Mouse (Mus musculus) ES-E14 (cell line): ENCODE data around the gene Shld2. TPM values are rescaled to one million over a fixed set of nuclear protein-coding genes. Genes with fewer than 3 reads are reported as not detected.
A peak's percentile ranks its signal among the peaks of the same experiment; 100 is the strongest.

Source experiments
- DNase-seq: peaks from one replicate; pipeline ENCODE4 v3.0.0-alpha.2; 2013; ENCODE audit warnings: low read depth, low spot score
- H3K27ac ChIP-seq: 2 replicates; pipeline ENCODE4 v1.5.1; 2012; ENCODE audit warnings: low read depth, mild to moderate bottlenecking, low read length, moderate library complexity, mixed read lengths; ENCODE audit not compliant: poor library complexity, insufficient read depth, severe bottlenecking
- H3K36me3 ChIP-seq: 2 replicates; pipeline ENCODE4 v1.6.1; 2012; ENCODE audit warnings: mild to moderate bottlenecking, low read length, moderate library complexity, mixed read lengths; ENCODE audit not compliant: control insufficient read depth, poor library complexity, insufficient read depth, severe bottlenecking
- H3K4me1 ChIP-seq, 2 experiments: fragments of 150-350 bp in 1 of 2; sonication (generic) in 1 of 2; 2 replicates each; pipeline ENCODE4 v1.6.1; 2012; ENCODE audit warnings: low read length in 2 of 2, mild to moderate bottlenecking in 1 of 2, mixed read lengths in 1 of 2; ENCODE audit not compliant: control insufficient read depth in 2 of 2, insufficient read depth in 2 of 2, poor library complexity in 1 of 2
- H3K4me3 ChIP-seq, 2 experiments: fragments of 150-350 bp in 1 of 2; sonication (generic) in 1 of 2; 2 replicates each; pipeline ENCODE4 v1.5.1; 2012; ENCODE audit warnings: low read length in 2 of 2, low read depth in 1 of 2, mild to moderate bottlenecking in 1 of 2, mixed read lengths in 1 of 2; ENCODE audit not compliant: insufficient read depth in 1 of 2, poor library complexity in 1 of 2, severe bottlenecking in 1 of 2
- H3K9ac ChIP-seq: 2 replicates; pipeline ENCODE4 v1.6.1; 2012; ENCODE audit warnings: low read depth, mild to moderate bottlenecking, low read length, mixed read lengths; ENCODE audit not compliant: poor library complexity, insufficient read depth, severe bottlenecking
- H3K9me3 ChIP-seq: fragments of 150-350 bp; sonication (generic); 2 replicates; pipeline ENCODE4 v1.6.1; 2012; ENCODE audit warnings: low read depth, mild to moderate bottlenecking, low read length; ENCODE audit not compliant: control insufficient read depth, insufficient read depth
- CHD2 ChIP-seq: IDR thresholded peaks from 2 replicates; pipeline ENCODE4 v1.6.1; 2014; ENCODE audit warnings: mild to moderate bottlenecking, low read depth, low read length, inconsistent platforms
- HCFC1 ChIP-seq: IDR thresholded peaks from 2 replicates; pipeline ENCODE4 v1.6.1; 2012; ENCODE audit warnings: low read length, inconsistent platforms, borderline replicate concordance; ENCODE audit not compliant: insufficient read depth
- MAFK ChIP-seq: IDR thresholded peaks from 2 replicates; pipeline ENCODE4 v1.6.1; 2014; ENCODE audit warnings: mild to moderate bottlenecking, low read depth, low read length, inconsistent platforms; ENCODE audit not compliant: insufficient read depth
- ZC3H11A ChIP-seq: IDR thresholded peaks from 2 replicates; pipeline ENCODE4 v1.6.1; 2012; ENCODE audit warnings: low read depth, mild to moderate bottlenecking, inconsistent platforms, low read length, borderline replicate concordance
- ZNF384 ChIP-seq: IDR thresholded peaks from 2 replicates; pipeline ENCODE4 v1.6.1; 2012; ENCODE audit warnings: low read depth, low read length, inconsistent platforms
- in situ Hi-C, 2 experiments: fragments of 600-800 bp; cut with MboI; formaldehyde crosslinking; loops; one replicate each; pipeline ENCODE4 v1.15.1; 2025; ENCODE audit warnings: low sequenced_read_pairs in 2 of 2, inconsistent platforms in 1 of 2; ENCODE audit not compliant: unreplicated experiment in 2 of 2
- total RNA-seq: library from RNA; depleted of rRNA; stranded (reverse); fragments of 300-350 nt; gene quantifications from 2 replicates; pipeline ENCODE4 v1.2.3, GENCODE M21; 2012

The Shld2 gene
- total RNA-seq, 1 experiment = 10.8 TPM

GRCm38 (mm10) chr14:34297038-34297437 lies 13.3 kb downstream of the Shld2 start:
- no peak for DNase-seq
- Histone ChIP-seq H3K9ac (no peak overlapping the region), H3K4me3 (no peak overlapping the region), H3K9me3 (no peaks in the 10 kb centered on the region), H3K27ac (peak overlapping the region; percentile 66; the same call in 1 of the 2 replicates), H3K36me3 (peaks cover 2% of the 10 kb centered on the region; the same call in 1 of the 2 replicates), H3K4me1 (peaks cover 3 to 10% of the 10 kb centered on the region in 2 experiments)
- in situ Hi-C loops = no loop called here
- TF ChIP-seq ZNF384 (peak; percentile 63), MAFK (no peak)

- peak overlapping the region; percentile 66; the same call in 1 of the 2 replicates for H3K27ac ChIP-seq
- H3K9ac ChIP-seq = no peak overlapping the region
- TF ChIP-seq CHD2 = no peak
- TF ChIP-seq HCFC1 = no peak
- TF ChIP-seq ZC3H11A = no peak
- no peak for TF ChIP-seq ZNF384
- no peak for TF ChIP-seq MAFK
- H3K4me1 ChIP-seq = peaks cover 3 to 10% of the 10 kb centered on the region in 2 experiments
- in situ Hi-C loops = no loop called here
- no peak for DNase-seq
- H3K36me3 ChIP-seq = no peaks in the 10 kb centered on the region
- no peaks in the 10 kb centered on the region for H3K9me3 ChIP-seq
- H3K4me3 ChIP-seq = no peak overlapping the region
Observed at GRCm38 (mm10) chr14:34296350-34296749, 13.9 kb downstream of the Shld2 start.

- H3K9me3 ChIP-seq = no peaks in the 10 kb centered on the region
- peaks cover 3 to 7% of the 10 kb centered on the region in 2 experiments for H3K4me1 ChIP-seq
- TF ChIP-seq CHD2 = no peak
- no peak for TF ChIP-seq ZNF384
- TF ChIP-seq HCFC1 = no peak
- no peak for TF ChIP-seq ZC3H11A
- TF ChIP-seq MAFK = no peak
- H3K36me3 ChIP-seq = no peaks in the 10 kb centered on the region
- H3K9ac ChIP-seq = no peak overlapping the region
- H3K4me3 ChIP-seq = no peak overlapping the region
- in situ Hi-C loops = no loop called here
- DNase-seq = no peak
- no peak overlapping the region for H3K27ac ChIP-seq
Observed at GRCm38 (mm10) chr14:34293641-34294040, 16.7 kb downstream of the Shld2 start.

- Histone ChIP-seq H3K4me3 (no peak overlapping the region), H3K9ac (no peak overlapping the region), H3K4me1 (peaks cover 0 to 1% of the 10 kb centered on the region in 2 experiments; a peak in 1 of 4 replicates), H3K27ac (no peak overlapping the region), H3K9me3 (no peaks in the 10 kb centered on the region), H3K36me3 (no peaks in the 10 kb centered on the region)
- TF ChIP-seq CHD2 (no peak), ZC3H11A (no peak), HCFC1 (no peak), ZNF384 (no peak), MAFK (no peak)
- no peak for DNase-seq
- in situ Hi-C loops = no loop called here
Observed at GRCm38 (mm10) chr14:34290229-34290628, 20.1 kb downstream of the Shld2 start.

GRCm38 (mm10) chr14:34289259-34290015 lies 20.9 kb downstream of the Shld2 start:
- TF ChIP-seq ZC3H11A = no peak
- TF ChIP-seq MAFK = no peak
- TF ChIP-seq CHD2 = no peak
- no peak for TF ChIP-seq HCFC1
- TF ChIP-seq ZNF384 = no peak
- Histone ChIP-seq H3K36me3 (no peaks in the 10 kb centered on the region), H3K27ac (no peak overlapping the region), H3K4me1 (no peaks in the 10 kb centered on the region), H3K9ac (no peak overlapping the region), H3K9me3 (no peaks in the 10 kb centered on the region), H3K4me3 (no peak overlapping the region)
- in situ Hi-C loops = no loop called here
- DNase-seq = no peak
